ENCODE assay signal across 18 mouse cellular contexts in genomic region chr9:102045886-102046285, GRCm38 (mm10).
DNase-seq lines count a peak whose midpoint lies in the region; ATAC-seq lines count a peak whose summit lies in the region.
"Had no signal": no experiment of that assay in that cellular context is flagged by ENCODE, and none has a peak within 500 bp of the region (broad histone marks: within the 10 kb centered on the region; RNA-seq: fewer than 3 reads in every experiment).

No protein-coding gene starts in this region.

- H3K4me1 ChIP-seq in neural tube, embryonic 12.5 days = peaks cover 15% of the 10 kb centered on the region
- H3K4me1 ChIP-seq in hindbrain, embryonic 10.5 days (replicated peaks) = peaks cover 23% of the 10 kb centered on the region
- H3K4me1 ChIP-seq in midbrain, embryonic 10.5 days = peaks cover 29% of the 10 kb centered on the region
- H3K4me1 ChIP-seq in neural tube, embryonic 15.5 days = peaks cover 14% of the 10 kb centered on the region
- H3K4me1 ChIP-seq: heart, embryonic 10.5 days; liver, embryonic 13.5 days had no signal

- no peak overlapping the region for H3K27ac ChIP-seq in neural tube, embryonic 12.5 days
- H3K27ac ChIP-seq in hindbrain, embryonic 10.5 days = peak overlapping the region; percentile 81
- H3K27ac ChIP-seq in midbrain, embryonic 10.5 days (replicated peaks) = peak overlapping the region; percentile 83
- H3K27ac ChIP-seq in neural tube, embryonic 15.5 days (replicated peaks) = no peak overlapping the region
- H3K27ac ChIP-seq: heart, embryonic 10.5 days; liver, embryonic 13.5 days had no signal

- intact Hi-C loops in heart, postnatal 25 days (cut with DNase I) = no loop called here

- no peaks in the 10 kb centered on the region for H3K36me3 ChIP-seq in neural tube, embryonic 12.5 days
- no peaks in the 10 kb centered on the region for H3K36me3 ChIP-seq in hindbrain, embryonic 10.5 days
- H3K36me3 ChIP-seq in midbrain, embryonic 10.5 days = 0 out of 2 replicates have a peak, but pooled peaks cover 3% of the 10 kb centered on the region
- no peaks in the 10 kb centered on the region for H3K36me3 ChIP-seq in neural tube, embryonic 15.5 days
- H3K36me3 ChIP-seq: heart, embryonic 10.5 days; liver, embryonic 13.5 days had no signal

- no peaks in the 10 kb centered on the region for H3K9me3 ChIP-seq in neural tube, embryonic 12.5 days
- no peaks in the 10 kb centered on the region for H3K9me3 ChIP-seq in hindbrain, embryonic 10.5 days
- H3K9me3 ChIP-seq in midbrain, embryonic 10.5 days (replicated peaks) = no peaks in the 10 kb centered on the region
- H3K9me3 ChIP-seq in neural tube, embryonic 15.5 days (replicated peaks) = no peaks in the 10 kb centered on the region
- H3K9me3 ChIP-seq: heart, embryonic 10.5 days; liver, embryonic 13.5 days had no signal

- no peaks in the 10 kb centered on the region for H3K27me3 ChIP-seq in neural tube, embryonic 12.5 days (replicated peaks)
- H3K27me3 ChIP-seq in hindbrain, embryonic 10.5 days (ENCODE audit: insufficient read depth, poor library complexity, severe bottlenecking) = no peaks in the 10 kb centered on the region
- no peaks in the 10 kb centered on the region for H3K27me3 ChIP-seq in midbrain, embryonic 10.5 days (ENCODE audit: low read depth, poor library complexity, severe bottlenecking)
- no peaks in the 10 kb centered on the region for H3K27me3 ChIP-seq in neural tube, embryonic 15.5 days (replicated peaks)
- H3K27me3 ChIP-seq: CH12.LX; liver, embryonic 13.5 days had no signal

- 0 out of 2 replicates have a peak, but pooled peaks have one; percentile 58 for ATAC-seq in neural tube, embryonic 12.5 days (ENCODE audit: low FRiP score, low read depth)
- ATAC-seq in neural tube, embryonic 15.5 days (ENCODE audit: low FRiP score) = peak; percentile 63; the same call in 1 of the 2 replicates
- ATAC-seq: activated CD4-positive, CD25-positive, alpha-beta regulatory T cell, adult 4 months had no signal

- no peak overlapping the region for H3K4me2 ChIP-seq in neural tube, embryonic 12.5 days (replicated peaks)
- no peak overlapping the region for H3K4me2 ChIP-seq in neural tube, embryonic 15.5 days
- H3K4me2 ChIP-seq: liver, embryonic 13.5 days had no signal

- H3K9ac ChIP-seq in neural tube, embryonic 12.5 days = no peak overlapping the region
- H3K9ac ChIP-seq in neural tube, embryonic 15.5 days (replicated peaks) = no peak overlapping the region
- H3K9ac ChIP-seq: liver, embryonic 13.5 days had no signal

- WGBS in neural tube, embryonic 12.5 days = 39% methylated on average over 2 of the region's 2 CpGs
- 40% methylated on average over 2 of the region's 2 CpGs for WGBS in hindbrain, embryonic 10.5 days
- 39% methylated on average over 2 of the region's 2 CpGs for WGBS in midbrain, embryonic 10.5 days
- WGBS in neural tube, embryonic 15.5 days = 19% methylated on average over 2 of the region's 2 CpGs

- H3K4me3 ChIP-seq in neural tube, embryonic 12.5 days = no peak overlapping the region
- no peak overlapping the region for H3K4me3 ChIP-seq in hindbrain, embryonic 10.5 days
- no peak overlapping the region for H3K4me3 ChIP-seq in midbrain, embryonic 10.5 days
- no peak overlapping the region for H3K4me3 ChIP-seq in neural tube, embryonic 15.5 days (replicated peaks)
- H3K4me3 ChIP-seq: heart, embryonic 10.5 days; liver, embryonic 13.5 days had no signal

- DNase-seq in neural tube, embryonic 10.5 days (ENCODE audit: extremely low spot score, low spot score) = no peak
- DNase-seq in hindbrain, embryonic 10.5 days (ENCODE audit: low spot score) = no peak
- DNase-seq in midbrain, embryonic 10.5 days (ENCODE audit: low spot score) = peak; percentile 17
- DNase-seq in heart, postnatal 25 days (ENCODE audit: low spot score) = no peak
- no peak for DNase-seq in urinary bladder, postnatal 36 days (ENCODE audit: low spot score in 2 of 2)
- DNase-seq in layer of hippocampus, postnatal 10 days (ENCODE audit: low spot score in 2 of 2) = no peak
- DNase-seq: adrenal gland, postnatal 25 days; cerebellum, adult 9-10 months; heart, postnatal 4 days; kidney, adult 18-20 months; kidney, postnatal 25 days; liver, embryonic 13.5 days; thymus, postnatal 14 days had no signal

Comparison
In these comparisons a context has a peak if more than half of its experiments do, and no peak if none do; other contexts are left out.
1. H3K27ac ChIP-seq: peak in hindbrain, embryonic 10.5 days (single experiment) and midbrain, embryonic 10.5 days (single experiment); none in neural tube, embryonic 12.5 days (single experiment) and neural tube, embryonic 15.5 days (single experiment).